Mouse (Mus musculus): ENCODE results near the gene Gm17409.

Gm17409 gene

GRCm38 (mm10) chr2:58469816-58470215 lies at the start of gene Gm17409:
TSS of gene Gm17409 (plus strand) at chr2:58470116.
- DNase-seq (ENCODE audit: low spot score): no peak

- DNase-seq (ENCODE audit: low spot score): no peak
Measured at GRCm38 (mm10) chr2:58423319-58423718, 46.6 kb upstream of the Gm17409 start.

GRCm38 (mm10) chr2:58425436-58426004 lies 44.4 kb upstream of the Gm17409 start:
- no peak for DNase-seq (ENCODE audit: low spot score)

GRCm38 (mm10) chr2:58432211-58432610 lies 37.7 kb upstream of the Gm17409 start:
- no peak for DNase-seq (ENCODE audit: low spot score)

GRCm38 (mm10) chr2:58433317-58433716 lies 36.6 kb upstream of the Gm17409 start:
- no peak for DNase-seq (ENCODE audit: low spot score)

GRCm38 (mm10) chr2:58434438-58434837 lies 35.5 kb upstream of the Gm17409 start:
- DNase-seq (ENCODE audit: low spot score): no peak

GRCm38 (mm10) chr2:58435507-58435906 lies 34.4 kb upstream of the Gm17409 start:
- DNase-seq (ENCODE audit: low spot score): no peak

GRCm38 (mm10) chr2:58436911-58437310 lies 33.0 kb upstream of the Gm17409 start:
- no peak for DNase-seq (ENCODE audit: low spot score)

- no peak for DNase-seq (ENCODE audit: low spot score)
Measured at GRCm38 (mm10) chr2:58443163-58443562, 26.8 kb upstream of the Gm17409 start.

- DNase-seq (ENCODE audit: low spot score): no peak
Measured at GRCm38 (mm10) chr2:58447001-58447400, 22.9 kb upstream of the Gm17409 start.

GRCm38 (mm10) chr2:58454095-58454865 lies 15.6 kb upstream of the Gm17409 start:
- DNase-seq (ENCODE audit: low spot score): no peak

- DNase-seq (ENCODE audit: low spot score): no peak
Measured at GRCm38 (mm10) chr2:58456843-58457487, 13.0 kb upstream of the Gm17409 start.

- DNase-seq (ENCODE audit: low spot score): no peak
Measured at GRCm38 (mm10) chr2:58457488-58457865, 12.4 kb upstream of the Gm17409 start.

GRCm38 (mm10) chr2:58458820-58459371 lies 11.0 kb upstream of the Gm17409 start:
- DNase-seq (ENCODE audit: low spot score): no peak

- no peak for DNase-seq (ENCODE audit: low spot score)
Measured at GRCm38 (mm10) chr2:58470290-58470689, 374 bp downstream of the Gm17409 start.

GRCm38 (mm10) chr2:58475578-58475977 lies 5.7 kb downstream of the Gm17409 start:
- no peak for DNase-seq (ENCODE audit: low spot score)

- peak; percentile 67 for DNase-seq (ENCODE audit: low spot score)
Measured at GRCm38 (mm10) chr2:58476956-58477715, 7.2 kb downstream of the Gm17409 start.

- no peak for DNase-seq (ENCODE audit: low spot score)
Measured at GRCm38 (mm10) chr2:58478144-58478543, 8.2 kb downstream of the Gm17409 start.

- DNase-seq (ENCODE audit: low spot score): no peak
Measured at GRCm38 (mm10) chr2:58479536-58479935, 9.6 kb downstream of the Gm17409 start.

- DNase-seq (ENCODE audit: low spot score): no peak
Measured at GRCm38 (mm10) chr2:58480764-58481163, 10.8 kb downstream of the Gm17409 start.

- DNase-seq (ENCODE audit: low spot score): no peak
Measured at GRCm38 (mm10) chr2:58481450-58482100, 11.7 kb downstream of the Gm17409 start.
